Mouse (Mus musculus) heart, adult 2 months (tissue): ENCODE measurements at regions not wholly inside any gene's neighbourhood (a gene's known extent, or its start where the extent isn't known, plus 50 kb on each side); places are given as distances from the start of the nearest gene placed in this dataset.

Experiments used
- CTCF ChIP-seq: fragments of 200-600 bp; IDR thresholded peaks from 2 replicates; pipeline ENCODE4 v1.8.1; 2022; ENCODE audit warnings: antibody characterized with exemption, mild to moderate bottlenecking, moderate library complexity
- POLR2A ChIP-seq: fragments of 200-500 bp; IDR thresholded peaks from 2 replicates; pipeline ENCODE4 v1.6.1; 2011; ENCODE audit warnings: mild to moderate bottlenecking, low read depth, low read length, control low read depth; ENCODE audit not compliant: insufficient read depth

DNA sequence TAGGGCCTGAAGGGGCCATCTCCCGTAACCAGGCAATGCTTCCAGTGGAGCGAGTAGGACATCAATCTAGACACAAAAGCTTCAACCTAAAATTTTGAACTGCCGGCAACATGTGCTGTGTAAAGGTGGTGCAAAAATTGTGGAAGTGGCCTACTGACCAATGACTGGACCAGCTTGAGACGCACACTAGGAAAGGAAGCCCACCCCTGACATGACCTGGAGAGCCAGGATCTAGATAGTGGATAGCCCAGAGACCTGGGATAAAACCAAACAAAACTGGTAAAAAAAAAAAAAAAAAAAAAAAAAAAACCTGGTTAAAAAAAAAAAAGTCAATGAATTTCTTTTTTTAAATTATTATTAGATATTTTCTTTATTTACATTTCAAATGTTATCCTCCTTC is 437.2 kb downstream of the Gtdc1 start:
- TF ChIP-seq CTCF (no peak), POLR2A (no peak)
